Mouse (Mus musculus) stomach, embryonic 14.5 days (tissue): ENCODE results near the gene Vmn1r78. TPM values are rescaled to one million over a fixed set of nuclear protein-coding genes. Genes with fewer than 3 reads are reported as not detected.
"Not testable (repeated sequence)": the region's sequence is repeated elsewhere in the genome, so short reads cannot be mapped to it uniquely, and the experiment has no call there.

ENCODE experiments used
- ATAC-seq: fragments of 200-750 bp; cut with Nextera tagmentation; 2 replicates; pipeline ENCODE4 v1.8.0; 2017; ENCODE audit warnings: low read depth, moderate TSS enrichment; ENCODE audit not compliant: insufficient number of reproducible peaks, insufficient read depth, low FRiP score
- H3K27ac ChIP-seq: fragments of 300-500 bp; sonication (generic); 2 replicates; pipeline ENCODE4 v1.5.1; 2014; ENCODE audit warnings: mild to moderate bottlenecking, low read length, moderate library complexity, mixed read lengths
- H3K27me3 ChIP-seq: fragments of 300-500 bp; sonication (generic); 2 replicates; pipeline ENCODE4 v1.6.1; 2014; ENCODE audit warnings: low read length, control low read depth, mixed read lengths; ENCODE audit not compliant: control insufficient read depth, insufficient read depth
- H3K36me3 ChIP-seq: fragments of 300-500 bp; sonication (generic); 2 replicates; pipeline ENCODE4 v1.6.1; 2014; ENCODE audit warnings: mild to moderate bottlenecking, control low read depth, low read length, moderate library complexity, mixed read lengths; ENCODE audit not compliant: control insufficient read depth, insufficient read depth
- H3K4me1 ChIP-seq: fragments of 300-500 bp; sonication (generic); 2 replicates; pipeline ENCODE4 v1.6.1; 2014; ENCODE audit warnings: low read length, control low read depth, mixed read lengths; ENCODE audit not compliant: control insufficient read depth, insufficient read depth
- H3K4me2 ChIP-seq: fragments of 300-500 bp; sonication (generic); replicated peaks from 2 replicates; pipeline ENCODE4 v1.6.1; 2014; ENCODE audit warnings: low read depth, low read length, control low read depth
- H3K4me3 ChIP-seq: fragments of 300-500 bp; sonication (generic); 2 replicates; pipeline ENCODE4 v1.5.1; 2014; ENCODE audit warnings: low read depth, low read length, control low read depth
- H3K9ac ChIP-seq: fragments of 300-500 bp; sonication (generic); replicated peaks from 2 replicates; pipeline ENCODE4 v1.6.1; 2014; ENCODE audit warnings: low read depth, mild to moderate bottlenecking, control low read depth, low read length, moderate library complexity, mixed read lengths
- H3K9me3 ChIP-seq: fragments of 300-500 bp; sonication (generic); 2 replicates; pipeline ENCODE4 v1.6.1; 2016; ENCODE audit warnings: low read depth, low read length, control low read depth; ENCODE audit not compliant: control insufficient read depth
- WGBS: fragments of 180-500 bp; shearing (Covaris S2); extraction: QIAGEN DNeasy Blood & Tissue Kit; methylation state at CpG from one replicate; pipeline ENCODE4 v1.1.7; 2014; 5-methylcytosine and 5-hydroxymethylcytosine counted together
- polyA plus RNA-seq: library from polyadenylated mRNA; unstranded; fragments of >200 nt; fragmentation: Nextera tagmentation; extraction: Ambion mirVana; gene quantifications from 2 replicates; pipeline ENCODE4 v1.2.1, GENCODE M21; 2014

Vmn1r78 gene
- not detected in 2 replicates for polyA plus RNA-seq

DNA sequence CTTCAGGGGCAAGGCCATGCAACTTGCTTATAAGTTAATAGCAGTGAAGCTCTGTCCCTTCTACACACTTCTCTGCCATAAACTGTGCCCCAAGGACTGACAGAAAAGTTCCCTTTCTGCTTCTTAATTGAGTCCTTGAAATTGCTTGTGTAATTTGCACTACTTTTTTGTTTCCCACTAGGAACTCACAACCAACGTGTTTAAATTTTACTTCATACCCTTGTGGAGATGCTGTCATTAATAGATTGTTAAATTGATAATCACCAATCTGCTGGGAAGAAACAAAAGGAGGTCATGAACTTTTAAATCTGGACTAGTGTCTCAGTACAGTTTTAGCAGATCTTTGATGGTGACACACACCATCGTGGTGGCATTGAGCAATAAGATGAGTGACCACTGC lies at the start of gene Vmn1r78:
TSS of gene Vmn1r78 (plus strand) at position 301 of the 400 bp plus-strand sequence.
- Histone ChIP-seq H3K9ac (no peak within 1 kb of the TSS), H3K9me3 (no peaks in the 10 kb centered on the region), H3K36me3 (no peaks in the 10 kb centered on the region), H3K4me1 (no peaks in the 10 kb centered on the region), H3K27me3 (no peaks in the 10 kb centered on the region), H3K4me3 (no peak within 1 kb of the TSS), H3K4me2 (no peak within 1 kb of the TSS), H3K27ac (no peak within 1 kb of the TSS)
- no peak for ATAC-seq
- WGBS = 61% methylated on average over 2 of the region's 2 CpGs

DNA sequence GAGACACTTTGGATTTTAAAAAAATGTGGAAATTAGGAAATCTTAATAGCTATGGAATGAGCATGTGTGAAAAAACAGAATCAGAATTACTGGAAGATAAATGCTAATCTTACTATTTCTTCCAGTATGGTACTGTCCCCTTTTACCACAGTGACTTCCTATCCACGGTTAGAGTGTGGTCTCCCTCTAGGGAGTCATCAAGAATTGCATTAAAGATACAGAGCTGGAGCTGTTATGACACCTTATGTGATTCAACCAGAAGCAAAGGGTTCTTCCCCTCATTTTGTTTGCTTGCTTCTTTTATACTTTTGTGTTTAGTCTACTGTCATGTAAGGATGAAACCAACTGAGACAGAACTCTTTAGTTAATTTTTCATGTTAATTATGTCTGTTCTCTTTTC lies 6.4 kb downstream of the Vmn1r78 start:
- WGBS = 45% methylated on average over 1 of the region's 1 CpGs
- not testable (repeated sequence) for ATAC-seq, H3K4me2 ChIP-seq, H3K36me3 ChIP-seq, H3K4me3 ChIP-seq, H3K9ac ChIP-seq, H3K27me3 ChIP-seq, H3K9me3 ChIP-seq, H3K27ac ChIP-seq, H3K4me1 ChIP-seq

DNA sequence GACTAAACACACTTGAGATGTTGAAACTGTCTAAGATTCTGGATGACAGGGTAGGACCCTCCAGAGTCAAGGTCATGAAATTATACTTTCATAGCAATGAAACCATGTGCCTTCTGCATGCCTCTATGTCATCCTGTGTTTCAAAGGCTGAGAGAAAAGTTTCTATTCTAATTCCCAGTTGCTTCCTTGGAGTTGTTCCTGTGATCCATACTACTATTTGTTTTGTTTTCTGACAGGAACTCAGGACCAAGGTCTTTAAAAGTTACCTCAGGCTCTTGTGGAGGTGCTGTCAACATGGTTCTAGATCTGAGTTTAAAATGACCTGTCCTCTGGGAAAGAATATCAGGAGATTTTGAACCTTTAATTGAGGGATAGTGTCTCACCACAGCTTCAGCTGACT lies 20.9 kb downstream of the Vmn1r78 start, which contains the start of gene Vmn1r79:
TSS of gene Vmn1r79 (plus strand) at position 301 of the 400 bp plus-strand sequence.
- not testable (repeated sequence) for H3K36me3 ChIP-seq, H3K27me3 ChIP-seq, H3K4me1 ChIP-seq, H3K27ac ChIP-seq, H3K9ac ChIP-seq, ATAC-seq, H3K9me3 ChIP-seq, H3K4me2 ChIP-seq, H3K4me3 ChIP-seq

DNA sequence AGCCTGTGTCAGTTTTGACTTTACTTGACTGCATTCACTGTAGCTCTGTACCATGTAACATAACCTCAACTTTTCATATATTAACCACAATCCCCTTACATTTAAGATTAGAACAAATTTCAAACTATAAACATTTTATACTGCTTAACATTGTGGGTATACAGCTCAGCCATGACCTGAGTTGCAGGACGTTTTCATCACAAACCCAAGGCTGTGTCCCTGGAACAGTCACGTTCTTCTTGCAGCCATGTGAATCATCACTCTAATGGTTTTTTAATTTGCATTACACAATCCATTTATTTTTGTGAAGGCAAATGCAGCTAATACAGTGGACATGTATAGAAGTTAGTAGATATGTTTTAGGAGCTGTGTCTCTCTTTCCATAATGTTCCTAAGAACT lies 22.9 kb downstream of the Vmn1r78 start:
- WGBS = 49% methylated on average over 2 of the region's 2 CpGs
- H3K9ac ChIP-seq, H3K27ac ChIP-seq, H3K36me3 ChIP-seq, H3K9me3 ChIP-seq, H3K4me3 ChIP-seq, H3K27me3 ChIP-seq, H3K4me1 ChIP-seq, H3K4me2 ChIP-seq, ATAC-seq: not testable (repeated sequence)

DNA sequence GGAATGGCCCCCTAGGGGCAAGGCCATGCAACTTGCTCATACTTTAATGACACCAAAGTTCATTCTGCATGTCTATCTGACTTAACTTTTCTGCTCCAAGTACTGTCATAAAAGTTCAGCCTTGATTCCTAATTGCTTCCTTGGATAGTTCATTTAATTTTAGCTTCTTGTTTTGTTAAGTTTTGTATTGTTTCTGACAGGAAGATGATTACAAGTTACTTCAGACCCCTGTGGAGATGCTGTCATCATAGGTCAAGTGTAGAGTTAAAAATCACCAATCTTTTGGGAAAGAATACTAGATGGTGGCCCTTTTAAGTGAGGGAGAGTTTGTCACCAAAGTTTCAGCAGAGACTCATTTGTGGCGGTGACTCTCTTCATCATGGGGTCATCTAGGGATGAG lies 38.9 kb downstream of the Vmn1r78 start, which contains the start of gene Vmn1r80:
TSS of gene Vmn1r80 (plus strand) at position 301 of the 400 bp plus-strand sequence.
- Histone ChIP-seq H3K9me3 (no peaks in the 10 kb centered on the region), H3K27me3 (no peaks in the 10 kb centered on the region), H3K27ac (no peak within 1 kb of the TSS), H3K4me3 (no peak within 1 kb of the TSS), H3K36me3 (no peaks in the 10 kb centered on the region), H3K4me1 (no peaks in the 10 kb centered on the region), H3K4me2 (no peak within 1 kb of the TSS), H3K9ac (no peak within 1 kb of the TSS)
- no peak for ATAC-seq
- WGBS = 86% methylated on average over 1 of the region's 1 CpGs

DNA sequence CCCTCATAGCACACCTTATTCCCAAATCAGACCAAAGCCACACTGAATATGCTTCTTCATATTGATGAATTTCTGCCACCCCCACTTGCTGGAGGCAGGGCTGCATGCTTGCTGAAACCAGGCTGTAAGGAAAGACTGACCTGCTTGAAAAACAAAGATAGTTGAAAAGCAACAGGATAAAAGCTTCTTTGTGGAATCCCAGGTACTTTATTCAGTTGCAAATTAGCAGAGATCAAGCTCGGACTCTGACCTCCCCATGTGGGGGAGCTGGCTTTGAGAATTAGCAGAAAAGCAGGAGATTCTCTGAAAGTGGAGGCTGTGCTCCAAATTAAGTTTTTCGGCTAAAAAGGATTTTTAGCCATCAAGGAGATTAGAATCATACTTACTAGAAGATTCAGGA lies 54.1 kb downstream of the Vmn1r78 start:
- Histone ChIP-seq H3K36me3 (no peaks in the 10 kb centered on the region), H3K9ac (no peak overlapping the region), H3K27me3 (no peaks in the 10 kb centered on the region), H3K4me2 (no peak overlapping the region), H3K4me1 (no peaks in the 10 kb centered on the region), H3K9me3 (peaks cover 4% of the 10 kb centered on the region; the same call in 1 of the 2 replicates), H3K27ac (no peak overlapping the region), H3K4me3 (no peak overlapping the region)
- no peak for ATAC-seq
- 78% methylated on average over 2 of the region's 2 CpGs for WGBS

Other genes starting within 250 kb of the Vmn1r78 start
- not detected in 2 replicates for gene Vmn1r76, start 212.0 kb upstream of the Vmn1r78 start, polyA plus RNA-seq
- gene Vmn1r77, start 113.5 kb upstream of the Vmn1r78 start, polyA plus RNA-seq = not detected in 2 replicates
- not detected in 2 replicates for gene Vmn1r79, start 21.0 kb downstream of the Vmn1r78 start, polyA plus RNA-seq
- gene Vmn1r80, start 39.0 kb downstream of the Vmn1r78 start, polyA plus RNA-seq = not detected in 2 replicates
- gene Vmn1r81, start 118.0 kb downstream of the Vmn1r78 start, polyA plus RNA-seq = not detected in 2 replicates
- not detected in 2 replicates for gene Vmn1r82, start 150.2 kb downstream of the Vmn1r78 start, polyA plus RNA-seq
- 0.17 TPM in 1 of 2 replicates, not detected in the other for gene Vmn1r83, start 179.2 kb downstream of the Vmn1r78 start, polyA plus RNA-seq
- gene Vmn1r84, start 219.0 kb downstream of the Vmn1r78 start, polyA plus RNA-seq = not detected in 2 replicates